Mouse (Mus musculus) subcutaneous adipose tissue, adult 2 months (tissue): ENCODE results near the gene Mrpl34. TPM values are rescaled to one million over a fixed set of nuclear protein-coding genes. Genes with fewer than 3 reads are reported as not detected.

Experiments
- polyA plus RNA-seq: library from polyadenylated mRNA; depleted of rRNA; stranded (reverse); fragments of >200 nt; gene quantifications from 2 replicates; pipeline ENCODE4 v1.2.3, GENCODE M21; 2012; ENCODE audit warnings: low replicate concordance; rRNA removed

Mrpl34 gene
- 81.9 and 83.9 TPM in 2 replicates for polyA plus RNA-seq

GRCm38 (mm10) chr8:71464513-71465500 is at the start of gene Mrpl34:
Gene Mrpl34, plus strand, starts transcription at chr8:71464959.

GRCm38 (mm10) chr8:71463188-71464033 is 1.3 kb upstream of the Mrpl34 start, which contains the start of gene Abhd8:
Gene Abhd8, minus strand, starts transcription at chr8:71463655.

GRCm38 (mm10) chr8:71468916-71469315 is 4.2 kb downstream of the Mrpl34 start, which contains the start of gene Dda1:
Gene Dda1, plus strand, starts transcription at chr8:71469199.

GRCm38 (mm10) chr8:71485142-71486135 is 20.7 kb downstream of the Mrpl34 start, which contains the start of gene Ano8:
Gene Ano8, minus strand, starts transcription at chr8:71485963.

GRCm38 (mm10) chr8:71487691-71488445 is 23.1 kb downstream of the Mrpl34 start, which contains the start of gene Gtpbp3:
Gene Gtpbp3, plus strand, starts transcription at chr8:71488103.

GRCm38 (mm10) chr8:71511644-71512043 is 46.9 kb downstream of the Mrpl34 start, which contains the start of gene Plvap:
Gene Plvap, minus strand, starts transcription at chr8:71511752.

Other genes with a start within 250 kb of the Mrpl34 start
- gene Myo9b, start 192.2 kb upstream of the Mrpl34 start, polyA plus RNA-seq: 19.0 and 40.2 TPM in 2 replicates
- gene Haus8, start 192.0 kb upstream of the Mrpl34 start, polyA plus RNA-seq: 4.6 and 9.8 TPM in 2 replicates
- gene Use1, start 98.1 kb upstream of the Mrpl34 start, polyA plus RNA-seq: 105 and 142 TPM in 2 replicates
- 11.9 and 19.6 TPM in 2 replicates for gene Ocel1, start 93.7 kb upstream of the Mrpl34 start, polyA plus RNA-seq
- gene Nr2f6, start 83.0 kb upstream of the Mrpl34 start, polyA plus RNA-seq: 68.1 and 206 TPM in 2 replicates
- 56.1 and 192 TPM in 2 replicates for gene Ushbp1, start 69.2 kb upstream of the Mrpl34 start, polyA plus RNA-seq
- 106 and 146 TPM in 2 replicates for gene Babam1, start 68.1 kb upstream of the Mrpl34 start, polyA plus RNA-seq
- 0.79 and 10.8 TPM in 2 replicates for gene Ankle1, start 58.9 kb upstream of the Mrpl34 start, polyA plus RNA-seq
- 14.1 and 59.1 TPM in 2 replicates for gene Abhd8, start 1.3 kb upstream of the Mrpl34 start, polyA plus RNA-seq
- gene Dda1, start 4.2 kb downstream of the Mrpl34 start, polyA plus RNA-seq: 93.2 and 103 TPM in 2 replicates
- 28.7 and 33.8 TPM in 2 replicates for gene Ano8, start 21.0 kb downstream of the Mrpl34 start, polyA plus RNA-seq
- gene Gtpbp3, start 23.1 kb downstream of the Mrpl34 start, polyA plus RNA-seq: 22.1 and 42.5 TPM in 2 replicates
- 129 and 167 TPM in 2 replicates for gene Plvap, start 46.8 kb downstream of the Mrpl34 start, polyA plus RNA-seq
- 0.40 and 0.95 TPM in 2 replicates for gene Ccdc194, start 60.8 kb downstream of the Mrpl34 start, polyA plus RNA-seq
- gene Bst2, start 72.5 kb downstream of the Mrpl34 start, polyA plus RNA-seq: 275 and 658 TPM in 2 replicates
- gene Mvb12a, start 78.0 kb downstream of the Mrpl34 start, polyA plus RNA-seq: 76.0 and 183 TPM in 2 replicates
- 0.99 and 11.3 TPM in 2 replicates for gene Tmem221, start 93.9 kb downstream of the Mrpl34 start, polyA plus RNA-seq
- 0.68 and 2.1 TPM in 2 replicates for gene Nxnl1, start 101.6 kb downstream of the Mrpl34 start, polyA plus RNA-seq
- 501 and 576 TPM in 2 replicates for gene Slc27a1, start 103.9 kb downstream of the Mrpl34 start, polyA plus RNA-seq
- gene Pgls, start 127.2 kb downstream of the Mrpl34 start, polyA plus RNA-seq: 133 and 189 TPM in 2 replicates
- gene Fam129c, start 132.7 kb downstream of the Mrpl34 start, polyA plus RNA-seq: 5.0 and 6.6 TPM in 2 replicates
- 132 and 266 TPM in 2 replicates for gene Colgalt1, start 146.0 kb downstream of the Mrpl34 start, polyA plus RNA-seq
- 1.6 and 2.8 TPM in 2 replicates for gene Unc13a, start 206.8 kb downstream of the Mrpl34 start, polyA plus RNA-seq
- 29.8 and 48.5 TPM in 2 replicates for gene Jak3, start 211.3 kb downstream of the Mrpl34 start, polyA plus RNA-seq
- gene Insl3, start 224.3 kb downstream of the Mrpl34 start, polyA plus RNA-seq: 18.3 and 29.4 TPM in 2 replicates
- 14.0 and 18.7 TPM in 2 replicates for gene B3gnt3, start 236.8 kb downstream of the Mrpl34 start, polyA plus RNA-seq